Mouse (Mus musculus) forebrain, embryonic 13.5 days (tissue): ENCODE results near the gene Mroh2a. TPM values are rescaled to one million over a fixed set of nuclear protein-coding genes. Genes with fewer than 3 reads are reported as not detected.

Experiments
- ATAC-seq: fragments of 200-750 bp; cut with Nextera tagmentation; 2 replicates; pipeline ENCODE4 v1.8.0; 2017
- H3K27ac ChIP-seq: fragments of 300-500 bp; sonication (generic); 2 replicates; pipeline ENCODE4 v1.5.1; 2015; ENCODE audit warnings: inconsistent platforms, mild to moderate bottlenecking, moderate library complexity
- H3K27me3 ChIP-seq: fragments of 300-500 bp; sonication (generic); 2 replicates; pipeline ENCODE4 v1.6.1; 2015; ENCODE audit warnings: mild to moderate bottlenecking, inconsistent platforms
- H3K36me3 ChIP-seq: fragments of 300-500 bp; sonication (generic); 2 replicates; pipeline ENCODE4 v1.6.1; 2015; ENCODE audit warnings: mild to moderate bottlenecking, inconsistent platforms; ENCODE audit not compliant: poor library complexity, severe bottlenecking
- H3K4me1 ChIP-seq: fragments of 300-500 bp; sonication (generic); 2 replicates; pipeline ENCODE4 v1.6.1; 2015; ENCODE audit warnings: inconsistent platforms
- H3K4me2 ChIP-seq: fragments of 300-500 bp; sonication (generic); 2 replicates; pipeline ENCODE4 v1.6.1; 2015; ENCODE audit warnings: inconsistent platforms, mild to moderate bottlenecking, moderate library complexity
- H3K4me3 ChIP-seq: fragments of 300-500 bp; sonication (generic); 2 replicates; pipeline ENCODE4 v1.5.1; 2015; ENCODE audit warnings: mild to moderate bottlenecking, inconsistent platforms
- H3K9ac ChIP-seq: fragments of 300-500 bp; sonication (generic); 2 replicates; pipeline ENCODE4 v1.6.1; 2015; ENCODE audit warnings: mild to moderate bottlenecking, inconsistent platforms
- H3K9me3 ChIP-seq: fragments of 300-500 bp; sonication (generic); replicated peaks from 2 replicates; pipeline ENCODE4 v1.6.1; 2016; ENCODE audit warnings: inconsistent platforms
- WGBS: fragments of 180-500 bp; shearing (Covaris S2); methylation state at CpG from one replicate; pipeline ENCODE4 v1.1.7; 2015; 5-methylcytosine and 5-hydroxymethylcytosine counted together
- polyA plus RNA-seq: library from polyadenylated mRNA; unstranded; fragments of >200 nt; fragmentation: Nextera tagmentation; extraction: Ambion mirVana; gene quantifications from 2 replicates; pipeline ENCODE4 v1.2.1, GENCODE M21; 2015

Gene Mroh2a
- polyA plus RNA-seq, 1 experiment from 2014 or later, result 1.7 TPM

GRCm38 (mm10) chr1:88275698-88276523 is 49.1 kb downstream of the Mroh2a start:
- Histone ChIP-seq H3K9me3 (no peaks in the 10 kb centered on the region), H3K27me3 (no peaks in the 10 kb centered on the region), H3K9ac (peak overlapping the region; percentile 71), H3K4me1 (peaks cover 25% of the 10 kb centered on the region), H3K27ac (no peak overlapping the region), H3K4me2 (peak overlapping the region; percentile 55), H3K4me3 (peak overlapping the region; percentile 47), H3K36me3 (peaks cover 46% of the 10 kb centered on the region)
- WGBS, result 70% methylated on average over 13 of the region's 13 CpGs
- no peak for ATAC-seq

GRCm38 (mm10) chr1:88276524-88277097 is 49.8 kb downstream of the Mroh2a start:
- H3K4me3 ChIP-seq, result peak overlapping the region; percentile 47
- peak overlapping the region; percentile 55 for H3K4me2 ChIP-seq
- H3K9me3 ChIP-seq, result 0 out of 2 replicates have a peak, but pooled peaks cover 4% of the 10 kb centered on the region
- H3K27ac ChIP-seq, result peak overlapping the region; percentile 76
- H3K36me3 ChIP-seq, result peaks cover 41% of the 10 kb centered on the region
- H3K4me1 ChIP-seq, result peaks cover 25% of the 10 kb centered on the region
- no peaks in the 10 kb centered on the region for H3K27me3 ChIP-seq
- peak; percentile 50 for ATAC-seq
- peak overlapping the region; percentile 71 for H3K9ac ChIP-seq
- 25% methylated on average over 10 of the region's 10 CpGs for WGBS

DNA sequence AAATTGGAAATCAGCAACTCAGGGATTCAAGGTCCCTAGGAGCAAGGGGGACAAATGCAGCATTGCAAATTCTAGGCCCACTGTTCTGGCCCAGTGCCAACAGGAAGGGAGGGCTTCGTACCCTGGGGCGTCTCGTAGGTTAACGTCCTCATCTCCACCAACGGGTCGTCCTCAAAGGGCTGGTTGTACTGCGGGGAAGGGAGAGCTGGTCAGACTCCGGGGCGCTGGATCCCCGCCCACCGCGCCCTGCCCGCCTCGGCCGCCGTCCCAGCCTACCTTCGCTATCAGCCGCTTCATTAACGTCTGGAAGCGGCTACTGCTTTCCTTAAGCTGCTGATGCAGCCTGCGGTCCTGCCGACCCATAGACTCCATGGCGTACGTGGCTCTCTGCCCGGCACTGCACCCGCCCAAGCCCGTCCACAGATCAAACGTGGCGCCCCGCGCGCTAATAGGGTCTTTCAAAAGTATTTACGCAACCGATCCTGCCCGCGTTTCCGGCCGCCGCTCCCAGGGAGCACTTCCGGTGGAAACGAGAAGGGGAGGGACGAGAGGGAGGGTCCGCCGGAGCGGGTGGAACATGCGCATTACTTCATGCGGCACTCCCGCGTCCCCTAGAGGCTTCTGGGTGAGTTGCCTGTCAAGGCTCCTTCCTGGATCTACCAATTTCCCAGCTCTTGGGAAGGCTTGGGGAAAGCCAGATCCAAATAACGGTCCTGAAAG is 50.5 kb downstream of the Mroh2a start, which contains the start of the genes Hjurp and Trpm8:
Gene Hjurp (minus strand): TSS at position 536 of the 720 bp plus-strand sequence.
Gene Trpm8 (plus strand): TSS at position 564 of the 720 bp plus-strand sequence.
- Histone ChIP-seq H3K4me2 (peak within 1 kb of the TSS; percentile 55), H3K4me3 (peak within 1 kb of the TSS; percentile 47), H3K27me3 (no peaks in the 10 kb centered on the region), H3K9me3 (peaks cover 9% of the 10 kb centered on the region; the same call in 1 of the 2 replicates), H3K9ac (peak within 1 kb of the TSS; percentile 71), H3K27ac (peak within 1 kb of the TSS; percentile 76), H3K4me1 (peaks cover 25% of the 10 kb centered on the region), H3K36me3 (peaks cover 35% of the 10 kb centered on the region)
- peak; percentile 96 for ATAC-seq
- WGBS, result under 1% methylated on average over 50 of the region's 50 CpGs

DNA sequence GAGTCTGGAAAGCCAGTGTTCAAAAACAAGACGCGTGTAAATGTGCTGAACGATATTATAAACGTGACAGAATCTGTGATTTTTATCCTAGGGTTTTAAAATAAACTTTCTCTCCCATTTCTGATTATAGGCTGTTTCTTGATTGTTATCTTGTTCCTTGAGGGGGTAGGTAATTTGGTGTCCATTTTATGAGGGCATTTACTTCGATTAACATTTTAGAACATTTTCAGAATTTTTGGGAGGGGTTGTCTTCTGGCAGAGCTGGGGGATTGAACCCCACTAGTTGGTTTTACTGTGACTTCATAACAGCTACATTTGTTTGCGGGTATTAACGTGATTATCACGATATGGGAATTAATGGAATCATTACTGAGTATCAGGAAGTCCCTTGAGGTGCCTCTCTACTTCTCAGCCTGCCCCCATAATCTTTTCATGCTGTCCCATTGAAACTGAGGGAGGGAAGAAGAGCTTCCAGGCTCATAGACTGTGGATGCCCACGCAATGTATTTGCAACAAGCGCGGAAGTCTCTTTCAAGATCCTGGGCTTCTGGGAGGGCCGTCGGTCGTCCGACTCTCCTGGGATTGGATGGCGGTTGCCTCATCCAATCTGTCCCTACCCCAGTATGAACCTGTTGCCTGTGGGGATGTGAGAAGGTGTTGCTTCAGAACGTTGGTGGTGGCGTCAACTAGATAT is 51.2 kb downstream of the Mroh2a start:
- Histone ChIP-seq H3K27ac (no peak overlapping the region), H3K4me2 (peak overlapping the region; percentile 55), H3K4me3 (peak overlapping the region; percentile 47), H3K9ac (peak overlapping the region; percentile 71), H3K36me3 (peaks cover 28% of the 10 kb centered on the region), H3K4me1 (peaks cover 25% of the 10 kb centered on the region), H3K9me3 (peaks cover 13% of the 10 kb centered on the region), H3K27me3 (no peaks in the 10 kb centered on the region)
- ATAC-seq, result peak; percentile 7
- WGBS, result 67% methylated on average over 18 of the region's 18 CpGs

DNA sequence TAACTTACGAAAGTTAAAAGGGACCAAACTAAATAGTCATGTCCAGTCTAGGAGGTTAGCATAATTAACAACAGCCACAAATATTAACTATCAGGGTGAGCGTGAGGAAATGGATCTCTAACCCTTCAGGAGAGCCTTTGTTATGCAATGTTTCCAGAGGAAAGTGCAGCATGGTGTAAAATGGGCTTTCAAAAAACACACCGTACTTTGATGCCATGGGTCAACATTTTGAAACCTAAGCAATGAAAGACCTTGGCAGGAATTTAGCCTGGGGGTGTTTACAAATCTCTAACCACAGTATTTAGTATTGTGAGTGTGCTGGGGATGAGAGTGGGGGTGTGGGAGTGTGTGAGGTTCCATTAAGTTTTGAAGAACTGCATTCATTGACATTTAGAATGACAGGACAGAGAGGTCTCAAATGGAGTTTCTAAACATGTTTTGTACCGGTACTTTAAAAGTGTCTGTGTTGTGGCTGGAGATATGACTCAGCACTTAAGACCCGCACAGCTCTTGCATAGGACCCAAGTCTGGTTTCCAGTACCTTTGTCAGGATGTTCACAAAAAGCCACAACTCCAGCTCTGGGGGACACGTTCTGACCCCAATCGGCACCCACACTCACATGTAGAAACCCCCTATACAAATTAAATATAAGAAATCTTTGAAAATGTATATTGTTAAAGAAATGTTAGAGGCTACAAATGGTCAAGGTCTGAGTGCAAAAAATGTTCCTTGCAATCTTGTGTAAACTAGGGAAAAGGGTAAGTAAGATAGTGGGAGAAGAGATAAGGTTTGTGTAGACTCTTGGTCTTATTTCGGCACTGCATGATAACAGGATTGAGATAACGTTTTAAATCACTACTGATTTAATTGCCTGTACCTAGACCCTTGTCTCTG is 52.6 kb downstream of the Mroh2a start:
- Histone ChIP-seq H3K36me3 (peaks cover 15% of the 10 kb centered on the region), H3K4me3 (no peak overlapping the region), H3K9me3 (peaks cover 27% of the 10 kb centered on the region), H3K27ac (no peak overlapping the region), H3K9ac (no peak overlapping the region), H3K4me2 (no peak overlapping the region), H3K27me3 (no peaks in the 10 kb centered on the region), H3K4me1 (peaks cover 25% of the 10 kb centered on the region)
- 71% methylated on average over 9 of the region's 9 CpGs for WGBS
- ATAC-seq, result no peak

DNA sequence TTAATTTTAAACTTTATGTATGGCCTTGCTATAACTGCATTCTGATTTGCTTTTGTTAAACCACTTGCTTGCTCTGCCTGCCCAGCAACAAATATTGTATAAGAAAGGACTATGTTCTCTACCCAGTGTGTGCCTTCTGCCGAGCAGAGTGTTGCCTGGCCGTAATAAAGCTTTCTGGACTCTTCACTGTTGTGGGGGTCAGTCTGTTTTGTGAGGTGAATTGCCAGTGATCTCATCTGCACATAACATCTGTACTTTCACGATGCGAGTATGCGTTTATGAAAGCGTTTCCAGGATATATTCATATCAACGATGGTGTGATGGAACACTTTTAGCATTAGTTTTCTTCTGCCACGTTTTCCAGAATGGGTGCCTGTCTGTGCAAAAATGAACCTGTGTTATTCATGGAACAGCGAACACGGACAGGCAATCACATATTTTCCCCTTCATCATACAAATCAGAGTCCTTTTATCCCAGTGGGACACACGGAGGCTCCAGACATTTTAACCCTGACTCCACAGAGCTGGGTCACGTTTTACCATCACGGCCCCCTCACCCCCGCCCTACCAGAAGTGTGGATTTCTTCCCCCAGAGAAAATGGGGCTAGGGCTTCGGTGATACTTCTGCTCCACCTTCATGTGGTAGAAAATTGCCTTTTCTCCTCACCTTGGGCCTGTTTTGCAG is 53.4 kb downstream of the Mroh2a start:
- Histone ChIP-seq H3K27ac (no peak overlapping the region), H3K36me3 (peaks cover 7% of the 10 kb centered on the region), H3K9me3 (peaks cover 35% of the 10 kb centered on the region), H3K9ac (no peak overlapping the region), H3K4me2 (no peak overlapping the region), H3K27me3 (no peaks in the 10 kb centered on the region), H3K4me3 (no peak overlapping the region), H3K4me1 (peaks cover 24% of the 10 kb centered on the region)
- no peak for ATAC-seq
- 75% methylated on average over 15 of the region's 15 CpGs for WGBS

GRCm38 (mm10) chr1:88282301-88282700 is 55.5 kb downstream of the Mroh2a start:
- Histone ChIP-seq H3K4me1 (peaks cover 5% of the 10 kb centered on the region; the same call in 1 of the 2 replicates), H3K4me2 (no peak overlapping the region), H3K27ac (no peak overlapping the region), H3K4me3 (no peak overlapping the region), H3K27me3 (no peaks in the 10 kb centered on the region), H3K9ac (no peak overlapping the region), H3K36me3 (no peaks in the 10 kb centered on the region), H3K9me3 (peaks cover 55% of the 10 kb centered on the region)
- no peak for ATAC-seq
- WGBS, result 57% methylated on average over 3 of the region's 3 CpGs

DNA sequence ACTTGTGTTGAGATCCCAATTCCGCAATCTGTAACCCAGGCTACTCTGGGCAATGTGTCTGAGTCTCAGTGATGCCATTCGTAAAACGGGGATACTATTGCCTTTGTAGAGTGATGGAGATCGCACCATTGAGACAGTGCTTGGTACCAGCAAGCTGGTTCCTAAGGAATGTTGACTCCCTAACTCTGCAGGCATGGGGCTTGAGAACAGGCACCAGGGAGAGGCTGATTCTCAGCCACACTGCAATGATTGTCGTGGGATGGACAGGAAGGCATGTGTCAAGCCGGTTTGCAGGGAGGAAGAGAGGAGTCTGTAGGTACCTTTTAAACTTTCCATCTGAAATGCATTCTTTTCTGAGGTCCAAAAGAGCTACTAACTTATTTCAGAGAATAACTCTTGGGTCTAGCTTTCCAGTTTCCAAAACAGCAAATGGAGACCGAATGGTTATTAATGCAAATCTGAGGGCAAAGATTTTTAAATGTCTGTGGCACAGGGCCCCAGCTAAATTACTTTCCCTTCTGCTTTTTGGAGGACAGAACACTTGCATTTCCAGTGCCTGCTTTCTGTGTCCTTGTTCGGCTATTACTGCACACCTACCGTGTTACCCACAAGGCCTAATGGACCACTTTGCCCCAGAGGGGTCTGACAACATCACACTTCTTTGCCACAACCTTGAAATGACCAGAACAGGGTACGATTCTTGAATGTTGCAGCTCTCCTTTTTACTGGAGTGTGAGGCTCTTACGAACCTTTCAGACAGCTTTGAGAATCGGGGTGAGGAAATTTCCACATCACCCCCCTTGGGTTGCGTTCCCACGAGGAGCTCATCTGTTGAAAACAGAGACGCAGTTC is 56.8 kb downstream of the Mroh2a start:
- H3K9me3 ChIP-seq, result peaks cover 68% of the 10 kb centered on the region
- H3K9ac ChIP-seq, result no peak overlapping the region
- H3K27me3 ChIP-seq, result no peaks in the 10 kb centered on the region
- no peaks in the 10 kb centered on the region for H3K36me3 ChIP-seq
- no peak for ATAC-seq
- no peak overlapping the region for H3K4me2 ChIP-seq
- H3K4me3 ChIP-seq, result no peak overlapping the region
- no peak overlapping the region for H3K27ac ChIP-seq
- no peaks in the 10 kb centered on the region for H3K4me1 ChIP-seq
- WGBS, result 82% methylated on average over 15 of the region's 15 CpGs

GRCm38 (mm10) chr1:88284228-88284945 is 57.6 kb downstream of the Mroh2a start:
- WGBS, result 65% methylated on average over 10 of the region's 10 CpGs
- no peak overlapping the region for H3K9ac ChIP-seq
- no peak overlapping the region for H3K4me3 ChIP-seq
- H3K4me1 ChIP-seq, result no peaks in the 10 kb centered on the region
- H3K4me2 ChIP-seq, result no peak overlapping the region
- H3K9me3 ChIP-seq, result peaks cover 68% of the 10 kb centered on the region
- no peaks in the 10 kb centered on the region for H3K27me3 ChIP-seq
- 0 out of 2 replicates have a peak, but pooled peaks have one; percentile 13 for ATAC-seq
- H3K36me3 ChIP-seq, result no peaks in the 10 kb centered on the region
- H3K27ac ChIP-seq, result no peak overlapping the region
